Mouse (Mus musculus) ovary, adult 18-20 months (tissue): ENCODE measurements around the gene Gnaq.
A peak's percentile ranks its signal among the peaks of the same experiment; 100 is the strongest.
"Not testable (repeated sequence)": the region's sequence is repeated elsewhere in the genome, so short reads cannot be mapped to it uniquely, and the experiment has no call there.

ENCODE experiments used
- DNase-seq: peaks from one replicate; pipeline ENCODE4 v3.0.0; 2022; ENCODE audit warnings: low spot score, mixed read lengths

Gnaq gene

GRCm38 (mm10) chr19:16132791-16132864, at the start of gene Gnaq:
Gene Gnaq (plus strand): TSS chr19:16132831.
- no peak for DNase-seq

GRCm38 (mm10) chr19:16083981-16084630, 48.5 kb upstream of the Gnaq start:
- not testable (repeated sequence) for DNase-seq

GRCm38 (mm10) chr19:16085248-16085647, 47.4 kb upstream of the Gnaq start:
- no peak for DNase-seq

- DNase-seq, result no peak
These were observed 46.5 kb upstream of the Gnaq start for GRCm38 (mm10) chr19:16086154-16086553.

GRCm38 (mm10) chr19:16086581-16086980, 46.0 kb upstream of the Gnaq start:
- no peak for DNase-seq

- no peak for DNase-seq
These were observed 45.2 kb upstream of the Gnaq start for GRCm38 (mm10) chr19:16087391-16087790.

GRCm38 (mm10) chr19:16093616-16094015, 39.0 kb upstream of the Gnaq start:
- DNase-seq, result no peak

- DNase-seq, result no peak
These were observed 22.7 kb upstream of the Gnaq start for GRCm38 (mm10) chr19:16109901-16110300.

GRCm38 (mm10) chr19:16110670-16111069, 22.0 kb upstream of the Gnaq start:
- DNase-seq, result no peak

GRCm38 (mm10) chr19:16113295-16113694, 19.3 kb upstream of the Gnaq start:
- DNase-seq, result no peak

GRCm38 (mm10) chr19:16118421-16118820, 14.2 kb upstream of the Gnaq start:
- no peak for DNase-seq

GRCm38 (mm10) chr19:16121301-16121700, 11.3 kb upstream of the Gnaq start:
- DNase-seq, result no peak

GRCm38 (mm10) chr19:16128715-16129114, 3.9 kb upstream of the Gnaq start:
- DNase-seq, result no peak

GRCm38 (mm10) chr19:16129171-16129570, 3.5 kb upstream of the Gnaq start:
- no peak for DNase-seq

GRCm38 (mm10) chr19:16130476-16130875, 2.2 kb upstream of the Gnaq start:
- no peak for DNase-seq

- DNase-seq, result no peak
These were observed 800 bp upstream of the Gnaq start for GRCm38 (mm10) chr19:16131831-16132230.

- DNase-seq, result peak; percentile 91
These were observed 266 bp upstream of the Gnaq start for GRCm38 (mm10) chr19:16132340-16132790.

- peak; percentile 23 for DNase-seq
These were observed 462 bp downstream of the Gnaq start for GRCm38 (mm10) chr19:16132865-16133720.

- no peak for DNase-seq
These were observed 1.3 kb downstream of the Gnaq start for GRCm38 (mm10) chr19:16133721-16134570.

- DNase-seq, result no peak
These were observed 5.5 kb downstream of the Gnaq start for GRCm38 (mm10) chr19:16138064-16138580.

- DNase-seq, result no peak
These were observed 8.1 kb downstream of the Gnaq start for GRCm38 (mm10) chr19:16140710-16141109.

- DNase-seq, result no peak
These were observed 9.2 kb downstream of the Gnaq start for GRCm38 (mm10) chr19:16141857-16142256.

- no peak for DNase-seq
These were observed 10.4 kb downstream of the Gnaq start for GRCm38 (mm10) chr19:16142990-16143389.
